In the genomic region with DNA sequence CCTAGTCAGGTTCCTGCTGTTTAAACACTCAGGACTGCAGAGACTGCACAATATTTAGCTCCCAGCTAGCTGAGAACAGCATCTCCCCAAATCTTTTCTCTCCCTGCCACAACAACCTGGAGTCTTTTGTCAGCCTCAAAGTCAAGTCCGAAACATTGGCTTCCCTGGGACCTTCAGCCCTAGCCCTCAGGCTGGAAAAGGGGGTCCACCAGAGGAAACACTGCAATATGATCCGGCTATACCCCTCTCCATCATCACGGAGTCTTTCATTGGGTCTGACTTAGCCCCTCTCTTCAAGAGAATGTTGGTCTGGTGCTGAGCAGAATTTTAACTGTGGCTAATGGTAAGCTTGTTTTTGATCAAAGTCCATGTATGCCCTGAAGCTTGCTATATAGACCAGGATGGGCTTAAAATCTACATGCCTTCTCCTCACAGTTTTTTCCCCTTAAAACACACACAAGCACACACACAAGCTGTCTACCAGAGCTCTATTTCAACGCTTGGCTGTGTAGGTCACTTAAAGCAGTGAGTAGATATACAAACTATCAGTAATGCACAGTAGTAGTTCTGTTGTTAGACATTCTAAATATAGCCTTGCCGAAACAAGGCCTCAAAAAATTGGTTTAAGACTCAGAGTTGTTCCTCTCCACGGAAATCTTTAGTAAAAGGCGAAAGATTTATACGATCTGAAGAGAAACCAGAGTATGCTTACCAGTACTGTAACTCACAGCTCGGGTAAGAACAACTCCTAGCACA, we compare ENCODE assay signal across 8 mouse cellular contexts. TPM values are rescaled to one million over a fixed set of nuclear protein-coding genes. Genes with fewer than 3 reads are reported as not detected.
DNase-seq lines count a peak whose midpoint lies in the region; ATAC-seq and TF ChIP-seq lines count a peak whose summit lies in the region.

No protein-coding gene starts in this region.

- peak; percentile 91 for ATAC-seq in lung, embryonic 16.5 days (ENCODE audit: low read depth)
- ATAC-seq in forebrain, embryonic 16.5 days = peak; percentile 90
- ATAC-seq in liver, embryonic 13.5 days (ENCODE audit: low read depth) = peak; percentile 92

- WGBS in lung, embryonic 16.5 days = 2% methylated on average over 9 of the region's 9 CpGs
- 2% methylated on average over 9 of the region's 9 CpGs for WGBS in forebrain, embryonic 16.5 days
- WGBS in liver, embryonic 13.5 days (ENCODE audit: insufficient replicate concordance) = 3% methylated on average over 9 of the region's 9 CpGs
- 6% methylated on average over 9 of the region's 9 CpGs for WGBS in small intestine, adult 2 months

- H3K9me3 ChIP-seq in lung, embryonic 16.5 days (ENCODE audit: control insufficient read depth, low read length) = no peaks in the 10 kb centered on the region
- H3K9me3 ChIP-seq in forebrain, embryonic 16.5 days (ENCODE audit: control insufficient read depth, low read length) = no peaks in the 10 kb centered on the region
- H3K9me3 ChIP-seq in liver, embryonic 13.5 days (replicated peaks) = no peaks in the 10 kb centered on the region

- peak overlapping the region; percentile 29 for H3K4me3 ChIP-seq in lung, embryonic 16.5 days (ENCODE audit: low read length)
- no peak overlapping the region for H3K4me3 ChIP-seq in bone marrow macrophage, adult 2 months (ENCODE audit: insufficient read depth, low read length)
- H3K4me3 ChIP-seq in forebrain, embryonic 16.5 days (replicated peaks; ENCODE audit: low read length) = peak overlapping the region; percentile 17
- no peak overlapping the region for H3K4me3 ChIP-seq in liver, embryonic 13.5 days (replicated peaks)
- H3K4me3 ChIP-seq in small intestine, adult 2 months (ENCODE audit: low read depth, low read length) = no peak overlapping the region

- H3K9ac ChIP-seq in lung, embryonic 16.5 days (ENCODE audit: low read length) = peak overlapping the region; percentile 47
- peak overlapping the region; percentile 47 for H3K9ac ChIP-seq in forebrain, embryonic 16.5 days (replicated peaks; ENCODE audit: low read depth, low read length)
- H3K9ac ChIP-seq in liver, embryonic 13.5 days = peak overlapping the region; percentile 57

- no peak for TF ChIP-seq CTCF in bone marrow macrophage, adult 2 months (IDR thresholded peaks at IDR 0.05; ENCODE audit: low read depth, low read length)
- no peak for TF ChIP-seq CTCF in small intestine, adult 2 months (IDR thresholded peaks at IDR 0.05; ENCODE audit: extremely low read depth, insufficient read length, insufficient replicate concordance, low read depth, low read length)

- peak overlapping the region; percentile 31 for H3K4me2 ChIP-seq in lung, embryonic 16.5 days (ENCODE audit: low read depth, low read length)
- peak overlapping the region; percentile 40 for H3K4me2 ChIP-seq in forebrain, embryonic 16.5 days (ENCODE audit: low read length)
- peak overlapping the region; percentile 50 for H3K4me2 ChIP-seq in liver, embryonic 13.5 days

- H3K27ac ChIP-seq in lung, embryonic 16.5 days (ENCODE audit: low read length) = peak overlapping the region; percentile 96
- H3K27ac ChIP-seq in bone marrow macrophage, adult 2 months (ENCODE audit: insufficient read depth, low read depth, low read length) = peak overlapping the region; percentile 67
- H3K27ac ChIP-seq in forebrain, embryonic 16.5 days (ENCODE audit: low read length) = peak overlapping the region; percentile 86
- peak overlapping the region; percentile 96 for H3K27ac ChIP-seq in liver, embryonic 13.5 days
- peak overlapping the region; percentile 96 for H3K27ac ChIP-seq in small intestine, adult 2 months (ENCODE audit: insufficient read depth, low read depth, low read length)

- TF ChIP-seq POLR2A in bone marrow macrophage, adult 2 months (IDR thresholded peaks at IDR 0.05; ENCODE audit: borderline replicate concordance, low read depth, low read length) = peak; percentile 95
- no peak for TF ChIP-seq POLR2A in small intestine, adult 2 months (IDR thresholded peaks at IDR 0.05; ENCODE audit: low read depth, low read length)

- no peak for DNase-seq in lung, postnatal 25 days (ENCODE audit: low spot score)
- no peak for DNase-seq in liver, embryonic 13.5 days
- no peak for DNase-seq in right cerebral cortex, adult 18-20 months
- DNase-seq in left cerebral cortex, adult 18-20 months (ENCODE audit: low spot score in 2 of 2) = no peak

- no peaks in the 10 kb centered on the region for H3K27me3 ChIP-seq in lung, embryonic 16.5 days (ENCODE audit: control insufficient read depth, insufficient read depth, low read depth, low read length)
- no peaks in the 10 kb centered on the region for H3K27me3 ChIP-seq in forebrain, embryonic 16.5 days (replicated peaks; ENCODE audit: control insufficient read depth, insufficient read depth, low read length)
- H3K27me3 ChIP-seq in liver, embryonic 13.5 days = no peaks in the 10 kb centered on the region
- no peaks in the 10 kb centered on the region for H3K27me3 ChIP-seq in small intestine, adult 2 months (ENCODE audit: control insufficient read depth, insufficient read depth, low read length)

- peaks cover 32% of the 10 kb centered on the region for H3K4me1 ChIP-seq in lung, embryonic 16.5 days (replicated peaks; ENCODE audit: control insufficient read depth, insufficient read depth, low read length)
- peaks cover 43% of the 10 kb centered on the region for H3K4me1 ChIP-seq in bone marrow macrophage, adult 2 months (ENCODE audit: control insufficient read depth, insufficient read depth, low read length)
- H3K4me1 ChIP-seq in forebrain, embryonic 16.5 days (replicated peaks; ENCODE audit: control insufficient read depth, insufficient read depth, low read length) = peaks cover 16% of the 10 kb centered on the region
- peaks cover 93% of the 10 kb centered on the region for H3K4me1 ChIP-seq in liver, embryonic 13.5 days (replicated peaks)
- H3K4me1 ChIP-seq in small intestine, adult 2 months (ENCODE audit: control insufficient read depth, insufficient read depth, insufficient read length, low read length) = peaks cover 28% of the 10 kb centered on the region

- no peaks in the 10 kb centered on the region for H3K36me3 ChIP-seq in lung, embryonic 16.5 days (ENCODE audit: control insufficient read depth, insufficient read depth, low read length)
- no peaks in the 10 kb centered on the region for H3K36me3 ChIP-seq in forebrain, embryonic 16.5 days (ENCODE audit: control insufficient read depth, insufficient read depth)
- no peaks in the 10 kb centered on the region for H3K36me3 ChIP-seq in liver, embryonic 13.5 days
- no peaks in the 10 kb centered on the region for H3K36me3 ChIP-seq in small intestine, adult 2 months (ENCODE audit: control insufficient read depth, insufficient read depth, low read length)

RNA-seq across cellular contexts. Expression of gene Parp16, which starts 1.0 kb away (rescaled TPM):
- polyA plus RNA-seq in lung, embryonic 16.5 days (2015; fragmentation: Nextera tagmentation; extraction: Ambion mirVana) = 5.7 TPM in 2 replicates
- 2.9 TPM in 2 replicates for polyA plus RNA-seq in bone marrow macrophage, adult 2 months (2012; ENCODE audit: insufficient read depth, insufficient read length, missing spikeins)
- 5.4 and 6.6 TPM in 2 replicates for polyA plus RNA-seq in forebrain, embryonic 16.5 days (2015; fragmentation: Nextera tagmentation; extraction: Ambion mirVana)
- 8.2 and 9.2 TPM in 2 replicates for polyA plus RNA-seq in liver, embryonic 13.5 days (2015; fragmentation: Nextera tagmentation; extraction: Ambion mirVana)
- 10.0 and 16.3 TPM in 2 replicates for polyA plus RNA-seq in small intestine, adult 2 months (2012; rRNA removed)
- 1 to 10 TPM; 4.0 to 4.3 TPM for total RNA-seq in left cerebral cortex, adult 18-20 months (2021)

RNA-seq across cellular contexts. Expression of gene Igdcc3, which starts 55.2 kb away (rescaled TPM):
- polyA plus RNA-seq in lung, embryonic 16.5 days (2015; fragmentation: Nextera tagmentation; extraction: Ambion mirVana) = 0.85 and 1.3 TPM in 2 replicates
- not detected in 2 replicates for polyA plus RNA-seq in bone marrow macrophage, adult 2 months (2012; ENCODE audit: insufficient read depth, insufficient read length, missing spikeins)
- polyA plus RNA-seq in forebrain, embryonic 16.5 days (2015; fragmentation: Nextera tagmentation; extraction: Ambion mirVana) = 8.3 and 8.5 TPM in 2 replicates
- polyA plus RNA-seq in liver, embryonic 13.5 days (2015; fragmentation: Nextera tagmentation; extraction: Ambion mirVana) = 0.15 TPM in 2 replicates
- polyA plus RNA-seq in small intestine, adult 2 months (2012; rRNA removed) = 0.06 TPM in 1 of 2 replicates, not detected in the other
- total RNA-seq in left cerebral cortex, adult 18-20 months (2021) = 1 to 10 TPM; 1.4 to 1.7 TPM

Comparison
In these comparisons a context has a peak if more than half of its experiments do, and no peak if none do; other contexts are left out.
1. H3K4me3 ChIP-seq: peak in lung, embryonic 16.5 days (single experiment) and forebrain, embryonic 16.5 days (single experiment); none in bone marrow macrophage, adult 2 months (single experiment), liver, embryonic 13.5 days (single experiment) and small intestine, adult 2 months (single experiment).
2. Peak in every context shown above with its lines, with median percentiles within 50 percentile points of each other: ATAC-seq, H3K27ac ChIP-seq, H3K4me2 ChIP-seq and H3K9ac ChIP-seq.